Mouse (Mus musculus): ENCODE measurements at regions not wholly inside any gene's neighbourhood (a gene's known extent, or its start where the extent isn't known, plus 50 kb on each side); places are given as distances from the start of the nearest gene placed in this dataset.

DNA sequence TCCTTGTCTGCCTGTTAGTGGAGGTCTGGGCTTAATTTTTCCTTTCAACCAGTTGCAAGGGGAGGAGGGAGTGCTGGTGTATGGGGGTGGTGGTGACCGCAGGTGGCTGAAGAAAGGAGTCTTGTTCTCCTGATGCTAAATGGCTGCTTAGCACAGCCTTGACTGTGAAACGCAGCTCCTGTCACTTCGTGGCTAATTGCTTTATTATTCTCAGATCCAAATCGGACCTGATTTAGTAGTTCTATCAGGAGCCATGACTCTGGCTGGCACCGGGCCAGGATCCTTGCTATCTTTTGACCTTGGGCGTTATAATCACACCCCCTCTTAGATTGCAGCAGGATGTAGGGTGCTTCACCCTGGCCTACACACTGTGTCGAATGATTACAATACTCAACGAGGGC lies 726.8 kb downstream of the Bcl11a start:
- no peak for DNase-seq (ENCODE audit: low spot score)

DNA sequence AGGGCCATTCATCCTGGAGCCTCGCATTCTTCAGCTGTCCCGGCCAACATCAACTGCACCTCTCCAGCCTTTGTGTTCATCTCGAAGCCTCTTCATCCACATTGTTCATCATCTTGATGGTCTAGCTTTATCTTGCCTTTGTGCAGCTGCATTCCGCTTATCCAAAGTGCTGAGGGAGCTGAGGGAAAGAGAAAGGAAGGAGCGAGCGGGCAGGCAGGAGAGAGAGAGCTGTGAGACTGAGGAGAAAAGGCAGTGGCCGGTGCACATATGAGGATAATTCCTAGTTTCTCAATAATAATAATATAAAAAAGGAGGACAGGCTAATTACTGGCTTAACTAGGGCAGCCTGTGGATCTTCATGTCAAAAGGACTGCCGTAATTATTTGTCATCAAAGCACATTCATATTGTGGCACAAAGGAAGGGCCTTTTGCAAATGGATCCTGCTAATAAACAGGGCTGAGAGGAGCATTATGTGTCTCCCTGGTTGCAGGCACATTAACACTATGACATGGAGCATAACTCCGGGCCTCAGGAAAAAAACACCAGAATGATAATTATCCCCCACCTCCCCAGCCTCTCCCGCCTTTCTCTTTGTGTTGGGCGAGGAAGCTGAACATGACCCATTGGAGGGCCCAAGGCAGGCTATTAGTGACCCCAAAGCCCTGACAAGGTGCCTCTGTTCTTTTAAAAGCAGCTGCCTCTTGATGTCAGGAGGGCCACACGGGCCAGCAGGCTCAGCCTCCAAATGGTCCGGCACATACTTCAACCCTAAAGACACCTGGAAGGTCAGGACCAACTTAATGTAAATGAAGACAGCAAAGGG lies 751.9 kb downstream of the Bcl11a start:
- no peak for DNase-seq (ENCODE audit: low spot score)

DNA sequence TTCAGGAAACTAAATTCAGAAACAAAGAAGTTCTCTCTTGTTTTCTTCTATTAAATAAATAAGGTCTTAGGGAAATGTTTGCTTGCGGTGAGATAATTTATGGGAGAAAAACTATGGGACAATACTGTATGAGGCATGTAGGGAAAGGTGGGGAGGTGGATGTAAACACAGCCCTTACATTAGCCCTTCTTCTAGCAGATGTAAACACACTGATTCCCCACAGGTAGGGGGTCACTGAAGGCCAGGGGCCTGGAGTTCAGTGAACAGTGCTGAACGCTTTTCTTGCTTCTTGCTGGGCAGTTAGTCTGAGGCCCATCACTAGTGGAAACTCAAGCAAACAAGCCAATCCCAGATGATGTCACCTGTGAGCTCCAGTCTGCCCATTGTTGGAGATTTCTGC lies 752.6 kb downstream of the Bcl11a start:
- no peak for DNase-seq (ENCODE audit: low spot score)

- no peak for DNase-seq (ENCODE audit: low spot score)
These were observed 766.2 kb downstream of the Bcl11a start for GRCm38 (mm10) chr11:24843839-24844738.

- DNase-seq (ENCODE audit: low spot score), result no peak
These were observed 779.1 kb downstream of the Bcl11a start for GRCm38 (mm10) chr11:24856991-24857390.

DNA sequence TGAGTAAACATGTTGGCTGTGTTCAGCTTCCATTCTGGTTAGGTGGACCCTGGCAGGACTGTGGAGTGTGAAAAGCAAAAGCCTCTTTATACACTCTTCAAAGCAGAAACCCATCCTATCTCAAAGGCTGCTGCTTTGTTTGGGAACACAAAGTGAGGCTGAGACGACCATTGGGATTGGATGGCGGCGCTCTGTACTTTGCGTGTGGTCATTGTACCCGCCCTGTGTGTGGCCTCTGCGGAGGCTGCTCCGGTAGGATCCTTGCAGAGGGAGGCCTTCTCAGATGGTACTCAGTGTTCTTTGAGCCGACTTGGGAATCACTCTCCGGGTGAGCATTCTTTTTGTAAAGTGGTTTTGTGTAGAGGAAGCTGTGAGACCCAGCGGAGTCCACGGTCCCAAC lies 786.8 kb downstream of the Bcl11a start:
- no peak for DNase-seq (ENCODE audit: low spot score)

- DNase-seq (ENCODE audit: low spot score), result no peak
These were observed 787.4 kb downstream of the Bcl11a start for GRCm38 (mm10) chr11:24865067-24865796.
